Mouse (Mus musculus) kidney, adult 11 months (tissue): ENCODE results near the gene Tbx6.
"Not testable (repeated sequence)": the region's sequence is repeated elsewhere in the genome, so short reads cannot be mapped to it uniquely, and the experiment has no call there.

ENCODE experiments used
- DNase-seq: peaks from one replicate; pipeline ENCODE4 v3.0.0; 2022

The Tbx6 gene

GRCm38 (mm10) chr7:126770784-126771183, 10.5 kb upstream of the Tbx6 start:
- DNase-seq: no peak

DNA sequence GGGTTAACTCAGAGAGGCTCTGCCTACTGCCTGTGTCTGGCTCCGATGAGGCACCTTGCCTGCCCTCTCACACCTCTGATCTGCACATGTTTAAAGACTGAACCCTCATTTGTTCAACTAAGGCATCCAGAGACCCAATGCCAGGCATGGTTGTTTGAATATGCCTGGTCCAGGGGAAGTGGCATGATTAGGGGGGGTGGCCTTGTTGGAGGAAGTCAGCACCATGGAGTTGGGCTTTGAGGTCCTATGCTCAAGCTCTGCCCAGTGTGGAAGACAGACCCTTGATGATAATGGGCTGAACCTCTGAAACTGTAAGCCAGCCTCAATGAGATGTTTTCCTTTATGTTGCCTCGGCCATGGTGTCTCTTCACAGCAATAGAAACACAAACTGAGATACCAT, 7.9 kb upstream of the Tbx6 start:
- no peak for DNase-seq

DNA sequence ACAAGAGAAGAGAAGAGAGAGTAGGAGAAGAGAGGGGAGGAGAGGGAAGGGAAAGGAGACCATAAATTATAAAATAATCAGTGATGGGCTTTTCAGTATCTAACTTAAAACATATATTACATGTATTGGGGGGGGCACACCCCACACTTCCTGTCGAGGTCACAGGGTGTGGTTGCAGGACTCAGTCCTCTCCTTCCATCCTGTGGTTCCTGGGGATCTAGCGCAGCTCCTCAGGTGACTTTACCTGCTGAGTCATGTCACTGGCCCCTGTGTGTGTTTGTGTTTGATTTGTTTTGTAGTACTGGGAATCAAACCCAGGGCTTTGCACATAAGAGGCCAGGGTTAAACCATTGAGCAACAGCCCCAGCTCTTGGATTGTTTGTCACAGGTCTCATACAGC, 6.8 kb upstream of the Tbx6 start:
- no peak for DNase-seq

GRCm38 (mm10) chr7:126775185-126775977, 5.9 kb upstream of the Tbx6 start:
- DNase-seq: no peak

DNA sequence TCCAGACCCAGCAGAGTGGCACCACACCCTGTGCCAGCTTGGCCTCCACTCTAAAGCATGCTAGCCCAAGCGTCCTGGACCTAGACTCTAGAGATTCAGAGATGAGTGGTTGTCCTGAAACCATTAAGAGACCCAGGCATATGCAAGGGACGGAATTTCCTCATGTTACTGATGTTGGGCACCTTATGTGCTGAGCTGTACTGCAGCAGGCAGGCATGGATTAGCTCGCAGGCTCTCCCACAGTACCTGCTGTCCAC, 5.4 kb upstream of the Tbx6 start:
- no peak for DNase-seq

- peak; percentile 96 for DNase-seq
Observed at GRCm38 (mm10) chr7:126776598-126777057, 4.7 kb upstream of the Tbx6 start, which contains the start of gene Ypel3. Gene Ypel3 (plus strand): TSS chr7:126776955.

DNA sequence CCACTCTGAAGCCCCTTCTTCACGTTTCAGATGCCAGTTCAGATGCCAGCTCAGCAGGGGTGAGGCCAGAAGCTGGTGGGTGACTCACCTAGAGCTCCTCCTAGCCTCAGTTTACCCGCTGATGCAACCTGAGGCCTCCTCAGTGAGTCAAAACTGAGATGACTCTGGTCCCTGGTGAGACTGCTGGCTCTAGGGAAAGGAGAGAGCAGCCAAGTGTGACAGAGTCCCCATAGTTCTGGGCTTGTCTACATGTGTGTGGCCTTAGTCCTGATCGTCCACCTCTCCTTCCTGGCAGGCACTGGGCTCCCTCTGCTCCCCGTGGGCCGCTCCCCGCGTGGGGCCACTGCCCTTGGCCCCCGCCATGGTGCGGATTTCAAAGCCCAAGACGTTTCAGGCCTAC, 3.8 kb upstream of the Tbx6 start:
- peak; percentile 52 for DNase-seq

GRCm38 (mm10) chr7:126778147-126778546, 3.1 kb upstream of the Tbx6 start:
- no peak for DNase-seq

DNA sequence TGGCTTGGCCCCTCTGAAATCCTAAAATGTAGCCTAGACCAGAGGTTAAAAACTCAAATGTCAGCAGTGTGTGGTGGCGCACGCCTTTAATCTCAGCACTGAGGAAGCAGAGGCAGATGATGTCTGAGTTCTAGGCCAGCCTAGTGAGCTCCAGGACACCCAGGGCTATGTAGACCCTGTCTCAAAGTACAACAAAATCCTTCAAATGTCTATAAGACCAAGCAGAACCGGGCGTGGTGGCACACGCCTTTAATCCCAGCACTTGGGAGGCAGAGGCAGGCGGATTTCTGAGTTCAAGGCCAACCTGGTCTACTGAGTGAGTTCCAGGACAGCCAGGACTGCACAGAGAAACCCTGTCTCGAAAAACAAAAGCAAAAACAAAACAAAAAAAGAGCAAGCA, 2.2 kb upstream of the Tbx6 start:
- DNase-seq: not testable (repeated sequence)

- peak; percentile 83 for DNase-seq
Observed at GRCm38 (mm10) chr7:126779983-126780970, 1.0 kb upstream of the Tbx6 start.

- no peak for DNase-seq
Observed at GRCm38 (mm10) chr7:126781661-126782370, 533 bp downstream of the Tbx6 start.

DNA sequence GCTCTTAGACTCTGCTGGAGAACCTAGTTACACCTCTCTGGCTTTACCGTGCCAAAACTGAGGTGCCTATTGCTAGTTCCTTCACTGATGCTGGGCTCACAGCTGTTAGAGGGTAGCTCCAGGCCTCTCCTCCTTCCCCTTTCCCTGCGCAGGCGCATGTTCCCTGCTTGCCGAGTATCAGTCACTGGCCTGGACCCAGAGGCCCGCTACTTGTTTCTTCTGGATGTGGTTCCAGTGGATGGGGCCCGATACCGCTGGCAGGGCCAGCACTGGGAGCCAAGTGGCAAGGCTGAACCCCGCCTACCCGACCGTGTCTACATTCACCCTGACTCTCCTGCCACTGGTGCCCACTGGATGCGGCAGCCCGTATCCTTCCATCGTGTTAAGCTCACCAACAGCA, 1.4 kb downstream of the Tbx6 start:
- no peak for DNase-seq

DNA sequence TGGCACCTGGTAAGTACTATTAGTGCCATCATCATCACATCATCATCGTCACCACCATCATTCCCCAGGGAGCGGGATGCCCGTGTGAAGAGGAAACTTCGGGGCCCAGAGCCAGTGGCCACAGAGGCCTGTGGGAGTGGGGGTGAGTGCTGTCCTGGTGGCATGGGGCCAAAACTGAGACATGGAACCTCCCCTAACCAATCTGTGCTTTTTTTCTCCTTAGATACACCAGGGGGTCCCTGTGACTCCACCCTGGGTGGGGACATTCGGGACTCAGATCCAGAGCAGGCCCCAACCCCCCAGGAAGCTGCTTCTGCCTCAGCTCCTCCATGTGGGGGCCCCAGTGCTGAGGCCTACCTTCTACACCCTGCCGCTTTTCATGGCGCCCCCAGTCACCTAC, 3.2 kb downstream of the Tbx6 start:
- no peak for DNase-seq

- DNase-seq: no peak
Observed at GRCm38 (mm10) chr7:126785056-126785455, 3.8 kb downstream of the Tbx6 start.

DNA sequence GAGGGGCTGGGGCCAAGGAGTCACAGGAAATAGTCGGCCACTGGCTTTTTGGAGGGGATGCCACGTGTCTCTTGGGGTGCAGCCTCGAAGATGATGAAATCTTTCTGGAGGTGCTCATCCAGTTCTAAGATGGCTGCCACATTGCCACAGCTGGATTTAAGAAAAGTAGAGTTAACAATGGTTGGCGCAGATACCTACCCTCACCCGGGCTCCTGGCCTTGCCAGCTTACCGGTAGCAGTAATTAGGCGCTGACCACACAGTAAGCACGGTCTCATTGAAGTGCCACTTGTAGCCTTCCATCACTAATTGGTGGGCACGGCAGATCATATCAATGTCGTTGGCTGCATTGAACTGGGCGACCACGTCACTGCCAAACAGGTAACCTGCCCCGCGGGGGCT, 4.9 kb downstream of the Tbx6 start:
- DNase-seq: no peak

DNA sequence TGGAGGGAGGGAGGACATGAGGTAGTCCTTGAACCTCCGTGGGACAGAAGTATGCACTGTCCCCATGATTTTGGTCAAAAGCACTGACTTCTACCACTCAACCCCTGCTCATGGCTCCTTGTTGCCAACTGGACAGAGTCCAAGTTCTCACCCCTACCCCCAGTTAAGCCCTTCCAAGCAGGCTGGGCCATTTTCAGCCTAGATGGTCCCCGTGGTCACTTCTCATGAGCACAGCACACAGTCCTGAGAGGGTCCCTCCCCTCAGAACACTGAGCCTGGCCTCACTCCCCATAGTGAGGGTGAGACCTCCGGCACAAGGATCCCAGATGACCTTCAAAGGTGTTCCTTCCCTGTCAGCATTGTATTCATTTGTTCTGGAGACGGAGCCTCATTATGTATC, 7.9 kb downstream of the Tbx6 start:
- no peak for DNase-seq

- DNase-seq: peak; percentile 95
Observed at GRCm38 (mm10) chr7:126791851-126792720, 10.8 kb downstream of the Tbx6 start, which contains the start of gene Ppp4c. Gene Ppp4c (minus strand): TSS chr7:126792496.

- no peak for DNase-seq
Observed at GRCm38 (mm10) chr7:126792721-126793443, 11.6 kb downstream of the Tbx6 start.

DNA sequence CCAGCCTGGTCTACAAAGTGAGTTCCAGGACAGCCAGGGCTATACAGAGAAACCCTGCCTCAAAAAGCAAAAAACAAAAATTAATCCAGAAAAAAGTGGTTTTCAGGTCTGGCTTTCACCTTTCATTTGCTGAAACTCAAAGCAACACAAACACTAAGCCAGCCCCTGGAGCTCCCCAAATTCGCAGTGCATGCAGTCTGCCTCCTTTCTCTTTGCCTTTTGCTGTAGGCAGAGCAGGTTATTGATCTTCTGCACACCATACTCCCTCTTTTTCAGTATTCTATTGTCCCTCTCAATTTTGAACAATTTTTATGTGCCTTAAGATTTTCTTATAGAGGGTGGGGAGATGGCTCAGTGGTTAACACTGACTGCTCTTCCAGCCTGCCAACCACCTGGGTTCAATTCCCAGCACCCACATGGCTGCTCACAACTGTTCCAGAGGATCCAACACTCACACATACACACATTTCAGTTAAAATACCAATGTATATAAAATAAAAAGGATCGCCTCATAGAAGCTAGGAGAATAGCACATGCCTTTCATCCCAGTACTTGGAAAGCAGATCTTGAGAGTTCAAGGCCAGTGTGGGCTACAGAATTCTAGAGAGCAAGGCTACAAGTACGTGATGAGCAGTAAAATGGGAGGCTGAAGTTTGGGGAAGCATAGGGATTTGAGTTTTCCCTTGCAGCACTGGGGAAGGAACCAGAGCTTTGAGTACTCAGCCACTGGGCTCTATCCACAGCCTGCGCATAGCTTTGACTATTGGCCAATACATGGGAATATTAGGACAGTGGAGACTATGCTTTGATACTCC, 12.4 kb downstream of the Tbx6 start:
- no peak for DNase-seq

- DNase-seq: no peak
Observed at GRCm38 (mm10) chr7:126794271-126794605, 13.0 kb downstream of the Tbx6 start.
